24 mouse cellular contexts compared by ENCODE assay signal in genomic region chr19:32191596-32191995, GRCm38 (mm10).
DNase-seq lines count a peak whose midpoint lies in the region; ATAC-seq and TF ChIP-seq lines count a peak whose summit lies in the region.
"Had no signal": no experiment of that assay in that cellular context is flagged by ENCODE, and none has a peak within 500 bp of the region (broad histone marks: within the 10 kb centered on the region; RNA-seq: fewer than 3 reads in every experiment).

No protein-coding gene starts in this region.

- intact Hi-C loops in gastrocnemius, adult 2 months (cut with DNase I), result no loop called here

- H3K4me2 ChIP-seq in lung, embryonic 16.5 days (ENCODE audit: low read depth, low read length), result no peak overlapping the region
- H3K4me2 ChIP-seq: forebrain, embryonic 13.5 days; heart, embryonic 12.5 days; heart, embryonic 15.5 days; hindbrain, embryonic 14.5 days had no signal

- no peak for ATAC-seq in lung, embryonic 16.5 days (ENCODE audit: low read depth)
- ATAC-seq: CD4-positive, CD25-positive, alpha-beta regulatory T cell, adult 4 months; forebrain, embryonic 13.5 days; forebrain, embryonic 16.5 days; hindbrain, postnatal 0 days; inflammation-experienced regulatory T-cells, adult 6 months; intestine, embryonic 16.5 days had no signal

- H3K27ac ChIP-seq in gastrocnemius, adult 2 months, result 0 out of 2 replicates have a peak overlapping the region, but pooled peaks have one; percentile 1
- H3K27ac ChIP-seq in layer of hippocampus, adult 2 months, result peak overlapping the region; percentile 5; the same call in 1 of the 2 replicates
- H3K27ac ChIP-seq in lung, embryonic 16.5 days (ENCODE audit: low read length), result peak overlapping the region; percentile 10; the same call in 1 of the 2 replicates
- H3K27ac ChIP-seq: forebrain, embryonic 10.5 days; forebrain, embryonic 13.5 days; heart, embryonic 15.5 days; hindbrain, embryonic 14.5 days; hindbrain, postnatal 0 days had no signal

- TF ChIP-seq POLR2A in lung, adult 2 months (IDR thresholded peaks at IDR 0.05; ENCODE audit: borderline replicate concordance, extremely low read depth, low read depth, low read length), result no peak

- TF ChIP-seq CTCF in gastrocnemius, adult 2 months (IDR thresholded peaks at IDR 0.05), result no peak
- TF ChIP-seq CTCF in layer of hippocampus, adult 2 months (conservative IDR thresholded peaks at IDR 0.05), result no peak
- no peak for TF ChIP-seq CTCF in lung, adult 2 months (IDR thresholded peaks at IDR 0.05; ENCODE audit: insufficient read depth, low read length)

- H3K27me3 ChIP-seq in lung, embryonic 16.5 days (ENCODE audit: control insufficient read depth, insufficient read depth, low read depth, low read length), result no peaks in the 10 kb centered on the region
- H3K27me3 ChIP-seq: forebrain, embryonic 13.5 days; heart, embryonic 12.5 days; heart, embryonic 15.5 days had no signal

- H3K4me1 ChIP-seq in lung, embryonic 16.5 days (replicated peaks; ENCODE audit: control insufficient read depth, insufficient read depth, low read length), result peaks cover 41% of the 10 kb centered on the region
- peaks cover 38% of the 10 kb centered on the region for H3K4me1 ChIP-seq in lung, adult 2 months (ENCODE audit: control insufficient read depth, insufficient read depth, low read length)
- H3K4me1 ChIP-seq: forebrain, embryonic 13.5 days had no signal

- WGBS in lung, embryonic 16.5 days, result 77% methylated on average over 3 of the region's 3 CpGs
- WGBS in lung, adult 2 months, result 72% methylated on average over 3 of the region's 3 CpGs

- no peak overlapping the region for H3K9ac ChIP-seq in lung, embryonic 16.5 days (ENCODE audit: low read length)
- H3K9ac ChIP-seq: forebrain, embryonic 13.5 days; heart, embryonic 12.5 days; heart, embryonic 15.5 days; hindbrain, embryonic 14.5 days had no signal

- H3K9me3 ChIP-seq in lung, embryonic 16.5 days (ENCODE audit: control insufficient read depth, low read length), result no peaks in the 10 kb centered on the region
- H3K9me3 ChIP-seq: forebrain, embryonic 10.5 days; forebrain, embryonic 13.5 days; heart, embryonic 12.5 days; heart, embryonic 15.5 days had no signal

- no peak overlapping the region for H3K4me3 ChIP-seq in gastrocnemius, adult 2 months
- H3K4me3 ChIP-seq in layer of hippocampus, adult 2 months, result no peak overlapping the region
- H3K4me3 ChIP-seq in lung, embryonic 16.5 days (ENCODE audit: low read length), result no peak overlapping the region
- H3K4me3 ChIP-seq in lung, adult 2 months (replicated peaks; ENCODE audit: extremely low read depth, low read depth, low read length), result no peak overlapping the region
- H3K4me3 ChIP-seq: forebrain, embryonic 10.5 days; forebrain, embryonic 13.5 days; heart, embryonic 12.5 days; heart, embryonic 15.5 days had no signal

- DNase-seq in gastrocnemius, adult 2 months, result no peak
- DNase-seq in gastrocnemius, adult 18-20 months (ENCODE audit: low spot score), result no peak
- DNase-seq in layer of hippocampus, adult 2 months (ENCODE audit: low spot score in 2 of 2), result no peak
- no peak for DNase-seq in layer of hippocampus, adult 11-12 months (ENCODE audit: low spot score)
- DNase-seq in lung, adult 2 months, result no peak
- no peak for DNase-seq in kidney, adult 8-10 months
- DNase-seq: adrenal gland, postnatal 25 days; cerebellum, adult 18-20 months; cerebellum, adult 9-10 months; cerebellum, postnatal 14 days; gastrocnemius, postnatal 25 days; heart, postnatal 10 days; heart, postnatal 4 days had no signal

- no peaks in the 10 kb centered on the region for H3K36me3 ChIP-seq in lung, embryonic 16.5 days (ENCODE audit: control insufficient read depth, insufficient read depth, low read length)
- H3K36me3 ChIP-seq: forebrain, embryonic 10.5 days had no signal
